Mouse (Mus musculus) neural tube, embryonic 14.5 days (tissue): Measurements from ENCODE around the gene Meox1. TPM values are rescaled to one million over a fixed set of nuclear protein-coding genes. Genes with fewer than 3 reads are reported as not detected.

Experiments
- ATAC-seq: fragments of 200-750 bp; cut with Nextera tagmentation; 2 replicates; pipeline ENCODE4 v1.8.0; 2017; ENCODE audit warnings: low read depth, mild to moderate bottlenecking, moderate TSS enrichment, moderate library complexity
- H3K27ac ChIP-seq: fragments of 300-500 bp; sonication (generic); 2 replicates; pipeline ENCODE4 v1.5.1; 2014; ENCODE audit warnings: low read depth, mild to moderate bottlenecking, control low read depth, low read length, moderate library complexity, mixed read lengths
- H3K27me3 ChIP-seq: fragments of 300-500 bp; sonication (generic); 2 replicates; pipeline ENCODE4 v1.6.1; 2014; ENCODE audit warnings: low read length; ENCODE audit not compliant: control insufficient read depth, insufficient read depth
- H3K36me3 ChIP-seq: fragments of 300-500 bp; sonication (generic); 2 replicates; pipeline ENCODE4 v1.6.1; 2014; ENCODE audit warnings: low read length, mixed read lengths; ENCODE audit not compliant: control insufficient read depth, insufficient read depth
- H3K4me1 ChIP-seq: fragments of 300-500 bp; sonication (generic); 2 replicates; pipeline ENCODE4 v1.6.1; 2014; ENCODE audit warnings: low read length; ENCODE audit not compliant: control insufficient read depth, insufficient read depth
- H3K4me2 ChIP-seq: fragments of 300-500 bp; sonication (generic); 2 replicates; pipeline ENCODE4 v1.6.1; 2014; ENCODE audit warnings: mild to moderate bottlenecking, low read depth, low read length, control low read depth
- H3K4me3 ChIP-seq: fragments of 300-500 bp; sonication (generic); 2 replicates; pipeline ENCODE4 v1.5.1; 2014; ENCODE audit warnings: low read depth, low read length, control low read depth, mixed read lengths
- H3K9ac ChIP-seq: fragments of 300-500 bp; sonication (generic); replicated peaks from 2 replicates; pipeline ENCODE4 v1.6.1; 2014; ENCODE audit warnings: low read depth, mild to moderate bottlenecking, control low read depth, low read length, mixed read lengths
- H3K9me3 ChIP-seq: fragments of 300-500 bp; sonication (generic); 2 replicates; pipeline ENCODE4 v1.6.1; 2016; ENCODE audit warnings: low read length; ENCODE audit not compliant: control insufficient read depth
- WGBS: fragments of 180-500 bp; shearing (Covaris S2); extraction: QIAGEN DNeasy Blood & Tissue Kit; methylation state at CpG from one replicate; pipeline ENCODE4 v1.1.7; 2014; 5-methylcytosine and 5-hydroxymethylcytosine counted together
- polyA plus RNA-seq: library from polyadenylated mRNA; unstranded; fragments of >200 nt; fragmentation: Nextera tagmentation; extraction: Ambion mirVana; gene quantifications from 2 replicates; pipeline ENCODE4 v1.2.1, GENCODE M21; 2014

The Meox1 gene
- polyA plus RNA-seq, 1 experiment from 2014 or later: 0.37 TPM

DNA sequence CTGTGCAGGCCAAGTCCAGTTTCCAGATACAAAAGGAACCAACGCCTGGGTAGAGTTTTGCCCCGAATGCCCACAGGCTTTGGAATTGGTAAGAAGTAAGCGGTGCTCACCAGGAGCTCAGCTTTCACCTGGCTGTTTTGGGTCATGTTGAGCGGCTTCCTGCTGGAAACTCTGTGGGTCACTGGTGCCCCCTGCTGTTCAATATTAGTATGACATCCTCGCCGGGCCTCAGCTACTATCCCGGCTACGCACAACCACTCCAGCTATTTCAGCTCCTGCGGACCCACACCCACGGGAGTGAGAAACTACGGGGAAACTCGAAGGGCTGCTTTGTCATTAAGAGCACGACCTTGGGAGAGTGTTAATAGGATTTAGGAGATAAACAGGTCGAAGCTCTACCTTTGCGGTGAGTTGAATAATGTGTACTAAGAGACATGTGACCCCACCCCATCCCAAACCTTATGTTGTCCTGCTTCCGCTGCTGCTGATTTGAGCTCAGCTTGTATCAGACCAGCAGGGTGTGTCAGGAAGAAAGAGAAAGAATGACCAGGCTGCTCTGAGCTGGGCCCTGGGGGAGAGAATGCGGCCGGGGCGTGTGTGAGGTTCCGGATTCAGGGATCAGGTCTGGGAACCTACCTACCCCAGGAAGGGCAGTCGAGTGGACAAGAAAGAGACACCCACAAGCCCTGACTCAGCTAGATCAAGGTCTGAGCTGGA is 16.2 kb upstream of the Meox1 start:
- Histone ChIP-seq H3K4me3 (no peak overlapping the region), H3K27ac (no peak overlapping the region), H3K9me3 (no peaks in the 10 kb centered on the region), H3K4me2 (no peak overlapping the region), H3K9ac (no peak overlapping the region), H3K27me3 (no peaks in the 10 kb centered on the region), H3K36me3 (no peaks in the 10 kb centered on the region), H3K4me1 (no peaks in the 10 kb centered on the region)
- 26% methylated on average over 21 of the region's 21 CpGs for WGBS
- ATAC-seq: peak; percentile 44; the same call in 1 of the 2 replicates

DNA sequence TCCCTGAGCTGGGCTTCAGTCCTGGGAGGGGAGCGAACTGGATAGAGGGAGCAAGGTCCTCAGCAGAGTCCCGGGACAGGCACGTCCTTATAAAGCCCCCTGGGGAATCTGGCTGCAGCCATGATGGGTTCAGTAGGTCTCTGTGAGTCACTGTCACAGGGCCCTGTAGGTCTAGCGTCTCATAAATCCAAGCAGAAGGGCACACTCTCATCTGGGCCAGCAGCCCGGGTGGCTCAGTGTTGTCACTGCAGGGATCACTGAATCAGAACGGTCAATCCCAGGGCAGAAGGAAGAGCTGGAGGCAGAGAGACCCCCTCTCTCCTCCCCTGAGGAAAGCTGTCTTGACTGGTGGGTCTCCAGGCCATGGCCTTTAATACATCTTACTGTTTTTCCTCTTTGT is 14.6 kb upstream of the Meox1 start:
- 44% methylated on average over 6 of the region's 6 CpGs for WGBS
- H3K4me2 ChIP-seq: no peak overlapping the region
- no peak overlapping the region for H3K4me3 ChIP-seq
- no peaks in the 10 kb centered on the region for H3K4me1 ChIP-seq
- H3K36me3 ChIP-seq: no peaks in the 10 kb centered on the region
- no peaks in the 10 kb centered on the region for H3K9me3 ChIP-seq
- H3K9ac ChIP-seq: no peak overlapping the region
- no peak overlapping the region for H3K27ac ChIP-seq
- no peaks in the 10 kb centered on the region for H3K27me3 ChIP-seq
- no peak for ATAC-seq

DNA sequence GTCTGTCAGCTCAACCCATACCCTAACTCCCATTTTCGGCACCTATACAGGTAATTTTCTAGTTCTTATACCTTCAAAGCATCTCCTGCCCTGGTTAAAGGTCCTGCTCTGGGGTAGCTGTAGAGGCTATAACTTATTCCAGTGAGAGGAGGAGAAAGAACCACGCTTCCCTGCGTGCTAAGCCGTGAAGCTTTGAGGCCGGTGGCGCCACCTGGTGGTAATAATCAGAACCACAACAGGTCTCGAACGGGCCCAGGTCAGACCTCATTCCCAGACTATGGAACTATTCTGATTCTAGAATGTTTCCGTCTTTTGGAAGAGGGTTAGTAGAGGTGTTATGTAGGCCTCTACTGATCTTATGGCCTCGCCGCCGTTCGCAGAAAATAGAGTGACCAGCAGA is 10.9 kb upstream of the Meox1 start:
- no peak overlapping the region for H3K9ac ChIP-seq
- ATAC-seq: peak; percentile 38; the same call in 1 of the 2 replicates
- WGBS: 25% methylated on average over 13 of the region's 13 CpGs
- H3K4me1 ChIP-seq: no peaks in the 10 kb centered on the region
- H3K27me3 ChIP-seq: no peaks in the 10 kb centered on the region
- no peak overlapping the region for H3K4me2 ChIP-seq
- H3K4me3 ChIP-seq: no peak overlapping the region
- H3K27ac ChIP-seq: no peak overlapping the region
- H3K36me3 ChIP-seq: no peaks in the 10 kb centered on the region
- H3K9me3 ChIP-seq: no peaks in the 10 kb centered on the region

DNA sequence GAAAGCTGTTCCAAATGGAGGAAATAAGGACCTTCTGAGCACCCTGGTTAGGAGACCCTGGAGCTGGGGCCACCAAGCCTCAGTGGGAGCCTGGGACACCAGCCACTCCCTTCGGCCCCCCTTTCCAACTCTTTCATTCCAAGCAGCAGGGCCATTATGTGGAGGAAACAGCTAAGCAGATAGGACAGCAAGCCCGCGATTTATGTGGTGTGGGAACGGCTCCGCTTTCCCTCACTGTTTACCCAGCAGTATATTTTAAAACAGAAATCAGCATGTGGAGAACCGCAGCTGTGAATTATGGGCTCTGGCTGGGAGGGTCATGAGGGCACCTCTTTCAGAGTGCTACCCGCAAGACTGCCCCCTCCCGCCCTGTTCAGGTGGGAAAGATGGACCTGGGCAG is 7.1 kb upstream of the Meox1 start:
- Histone ChIP-seq H3K4me2 (no peak overlapping the region), H3K4me3 (no peak overlapping the region), H3K36me3 (no peaks in the 10 kb centered on the region), H3K4me1 (peaks cover 4% of the 10 kb centered on the region; the same call in 1 of the 2 replicates), H3K27me3 (no peaks in the 10 kb centered on the region), H3K9ac (no peak overlapping the region), H3K27ac (no peak overlapping the region), H3K9me3 (no peaks in the 10 kb centered on the region)
- ATAC-seq: no peak
- WGBS: 24% methylated on average over 8 of the region's 8 CpGs

DNA sequence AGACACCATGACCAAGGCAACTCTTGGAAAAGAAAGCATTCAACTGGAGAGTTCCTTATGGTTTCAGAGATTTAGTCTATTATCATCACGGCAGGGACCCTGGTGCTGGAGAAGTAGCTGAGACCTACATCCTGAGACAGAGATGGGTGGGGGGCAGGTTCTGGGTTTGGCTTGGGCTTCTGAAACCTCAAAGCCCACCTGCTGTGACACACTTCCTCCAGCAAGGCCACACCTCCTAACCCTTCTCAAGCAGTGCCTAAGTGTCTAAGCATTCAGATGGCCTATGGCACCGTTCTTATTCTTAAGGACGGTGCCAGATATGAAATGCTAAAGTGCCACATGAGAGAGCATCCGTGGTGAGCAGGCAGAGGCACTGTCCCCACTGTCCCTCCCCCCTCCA is 4.2 kb upstream of the Meox1 start:
- no peaks in the 10 kb centered on the region for H3K36me3 ChIP-seq
- no peaks in the 10 kb centered on the region for H3K9me3 ChIP-seq
- WGBS: 94% methylated on average over 4 of the region's 4 CpGs
- H3K4me2 ChIP-seq: no peak overlapping the region
- no peak overlapping the region for H3K9ac ChIP-seq
- H3K27me3 ChIP-seq: no peaks in the 10 kb centered on the region
- H3K4me1 ChIP-seq: peaks cover 4% of the 10 kb centered on the region; the same call in 1 of the 2 replicates
- no peak for ATAC-seq
- no peak overlapping the region for H3K4me3 ChIP-seq
- no peak overlapping the region for H3K27ac ChIP-seq

DNA sequence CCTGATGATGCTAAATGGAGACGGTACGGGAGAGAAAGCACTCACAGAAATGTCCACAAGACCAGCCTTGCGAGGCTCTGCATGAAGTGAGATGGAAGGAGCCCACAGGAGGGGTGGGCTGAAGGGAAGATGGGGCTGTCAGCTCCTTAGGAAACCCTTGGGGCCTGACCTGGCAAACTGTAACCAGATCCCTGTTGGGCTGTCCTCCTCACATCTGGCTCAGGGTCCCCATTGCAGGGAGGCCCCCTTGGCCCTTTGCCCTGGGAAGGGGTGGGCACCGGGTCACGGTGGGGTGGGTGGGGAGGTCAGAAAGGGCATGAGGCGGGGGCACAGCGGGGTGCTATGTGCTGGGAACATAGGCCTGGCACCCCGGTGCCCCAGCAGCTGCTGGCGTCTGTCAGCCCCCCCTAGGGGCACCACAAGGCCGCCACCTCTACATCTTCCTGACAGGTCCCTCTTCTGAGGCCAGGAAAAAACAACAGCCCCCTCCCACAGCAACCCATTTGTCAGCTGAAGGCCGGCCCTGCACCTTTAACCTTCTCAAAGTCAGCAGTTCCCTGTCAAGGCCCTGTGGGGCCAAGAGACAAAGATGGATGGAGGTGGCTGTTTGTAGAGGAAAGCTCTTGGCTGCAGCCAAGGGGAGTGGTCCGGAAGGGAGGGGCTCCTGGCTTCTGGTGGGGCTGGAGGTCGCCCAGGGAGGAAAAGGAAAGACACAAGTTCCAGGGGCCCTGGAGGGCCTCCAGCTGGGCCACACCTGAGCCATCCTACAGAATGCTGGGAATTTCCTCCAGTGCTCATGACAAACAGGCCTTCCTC is 2.6 kb upstream of the Meox1 start:
- no peaks in the 10 kb centered on the region for H3K9me3 ChIP-seq
- no peak overlapping the region for H3K9ac ChIP-seq
- H3K4me3 ChIP-seq: no peak overlapping the region
- H3K36me3 ChIP-seq: no peaks in the 10 kb centered on the region
- H3K27ac ChIP-seq: no peak overlapping the region
- no peak overlapping the region for H3K4me2 ChIP-seq
- no peaks in the 10 kb centered on the region for H3K27me3 ChIP-seq
- ATAC-seq: no peak
- H3K4me1 ChIP-seq: peaks cover 6% of the 10 kb centered on the region; the same call in 1 of the 2 replicates
- WGBS: 16% methylated on average over 13 of the region's 13 CpGs

DNA sequence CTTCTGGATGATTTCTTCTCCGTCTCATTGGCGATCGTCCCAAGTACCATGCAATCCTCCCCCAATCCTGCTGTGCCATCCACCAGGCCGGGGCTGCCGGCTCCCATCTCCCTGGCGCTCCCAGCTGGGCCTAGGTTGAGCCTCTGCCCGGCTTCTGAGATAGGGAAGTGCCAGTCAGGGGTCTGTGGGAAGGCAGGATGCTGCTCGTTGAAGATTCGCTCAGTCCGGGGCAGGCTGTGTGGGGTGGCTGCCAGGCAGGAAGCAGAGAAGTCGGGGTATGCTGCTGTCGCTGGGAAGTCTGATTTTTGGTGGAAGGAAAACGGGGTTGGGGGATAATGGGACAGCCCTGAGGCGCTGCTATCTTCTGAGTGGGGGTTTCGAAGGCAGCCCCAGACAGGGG is 614 bp downstream of the Meox1 start:
- Histone ChIP-seq H3K4me1 (peaks cover 12% of the 10 kb centered on the region), H3K27me3 (no peaks in the 10 kb centered on the region), H3K4me2 (no peak overlapping the region), H3K27ac (no peak overlapping the region), H3K9ac (no peak overlapping the region), H3K36me3 (no peaks in the 10 kb centered on the region), H3K4me3 (no peak overlapping the region), H3K9me3 (no peaks in the 10 kb centered on the region)
- no peak for ATAC-seq
- 38% methylated on average over 15 of the region's 15 CpGs for WGBS

DNA sequence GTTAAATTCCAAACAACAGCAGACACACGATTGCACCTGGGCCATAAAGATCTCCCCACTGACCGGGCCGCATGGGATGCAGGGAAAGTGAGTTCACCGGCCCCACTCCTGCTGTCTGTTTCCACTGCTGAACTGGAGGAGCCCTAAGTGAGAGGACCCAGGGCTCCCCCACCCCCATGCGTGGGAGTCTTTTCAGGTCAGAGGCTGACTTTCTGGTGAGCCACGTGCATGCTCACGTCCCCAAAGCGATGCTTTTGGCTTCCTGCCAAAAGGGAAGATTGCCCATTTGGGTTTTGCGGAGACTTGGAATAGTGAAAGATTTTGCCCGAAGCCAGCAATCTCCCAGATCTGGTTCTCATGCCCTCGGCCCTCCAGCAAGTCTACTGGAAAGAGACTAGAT is 2.7 kb downstream of the Meox1 start:
- Histone ChIP-seq H3K4me3 (no peak overlapping the region), H3K9ac (no peak overlapping the region), H3K27me3 (no peaks in the 10 kb centered on the region), H3K9me3 (no peaks in the 10 kb centered on the region), H3K27ac (no peak overlapping the region), H3K4me1 (peaks cover 9% of the 10 kb centered on the region), H3K4me2 (no peak overlapping the region), H3K36me3 (no peaks in the 10 kb centered on the region)
- ATAC-seq: no peak
- WGBS: 8% methylated on average over 11 of the region's 11 CpGs

DNA sequence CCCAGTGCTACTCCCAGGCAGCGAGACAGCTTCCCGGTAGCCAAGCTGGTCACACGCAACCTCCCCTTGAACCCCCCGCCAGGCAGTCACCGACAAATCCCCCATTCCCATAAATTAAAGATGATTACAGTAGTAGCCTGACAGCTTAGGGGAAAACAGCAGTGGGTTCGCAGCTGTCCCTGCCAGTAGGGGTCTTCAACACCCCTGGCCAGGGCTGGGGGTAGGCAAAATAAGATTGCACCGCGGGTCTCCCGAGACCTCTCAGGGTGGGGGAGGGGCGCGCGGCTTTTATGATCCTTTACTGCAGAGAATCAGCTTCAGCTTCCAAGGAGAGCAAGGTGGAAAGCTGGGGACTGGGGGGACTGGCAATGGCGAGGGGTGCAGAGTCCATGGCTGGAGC is 4.4 kb downstream of the Meox1 start:
- H3K4me1 ChIP-seq: peaks cover 9% of the 10 kb centered on the region
- H3K9me3 ChIP-seq: no peaks in the 10 kb centered on the region
- 1% methylated on average over 13 of the region's 13 CpGs for WGBS
- H3K36me3 ChIP-seq: no peaks in the 10 kb centered on the region
- no peak overlapping the region for H3K4me3 ChIP-seq
- H3K27ac ChIP-seq: no peak overlapping the region
- peak overlapping the region; percentile 8; the same call in 1 of the 2 replicates for H3K9ac ChIP-seq
- H3K27me3 ChIP-seq: no peaks in the 10 kb centered on the region
- ATAC-seq: peak; percentile 31; the same call in 1 of the 2 replicates
- peak overlapping the region; percentile 31 for H3K4me2 ChIP-seq
